Mouse (Mus musculus) limb, embryonic 12.5 days (tissue): ENCODE measurements around the gene Nol10. TPM values are rescaled to one million over a fixed set of nuclear protein-coding genes. Genes with fewer than 3 reads are reported as not detected.

Experiments used
- ATAC-seq: fragments of 200-750 bp; cut with Nextera tagmentation; 2 replicates; pipeline ENCODE4 v1.8.0; 2017; ENCODE audit warnings: low read depth, moderate TSS enrichment; ENCODE audit not compliant: insufficient number of reproducible peaks, insufficient read depth, low FRiP score, low TSS enrichment
- H3K27ac ChIP-seq: fragments of 300-500 bp; sonication (generic); 2 replicates; pipeline ENCODE4 v1.5.1; 2016; ENCODE audit warnings: mild to moderate bottlenecking, moderate library complexity
- H3K27me3 ChIP-seq: fragments of 300-500 bp; sonication (generic); 2 replicates; pipeline ENCODE4 v1.6.1; 2016; ENCODE audit warnings: mild to moderate bottlenecking, moderate library complexity
- H3K36me3 ChIP-seq: fragments of 300-500 bp; sonication (generic); 2 replicates; pipeline ENCODE4 v1.6.1; 2016; ENCODE audit warnings: mild to moderate bottlenecking, moderate library complexity
- H3K4me1 ChIP-seq: fragments of 300-500 bp; sonication (generic); replicated peaks from 2 replicates; pipeline ENCODE4 v1.6.1; 2016
- H3K4me2 ChIP-seq: fragments of 300-500 bp; sonication (generic); 2 replicates; pipeline ENCODE4 v1.6.1; 2016; ENCODE audit warnings: mild to moderate bottlenecking, moderate library complexity
- H3K4me3 ChIP-seq: fragments of 300-500 bp; sonication (generic); replicated peaks from 2 replicates; pipeline ENCODE4 v1.5.1; 2016; ENCODE audit warnings: mild to moderate bottlenecking
- H3K9ac ChIP-seq: fragments of 300-500 bp; sonication (generic); replicated peaks from 2 replicates; pipeline ENCODE4 v1.6.1; 2016; ENCODE audit warnings: mild to moderate bottlenecking, moderate library complexity
- H3K9me3 ChIP-seq: fragments of 300-500 bp; sonication (generic); 2 replicates; pipeline ENCODE4 v1.6.1; 2016; ENCODE audit warnings: mild to moderate bottlenecking, moderate library complexity
- WGBS: fragments of 180-500 bp; shearing (Covaris S2); methylation state at CpG from one replicate; pipeline ENCODE4 v1.1.7; 2016; 5-methylcytosine and 5-hydroxymethylcytosine counted together
- polyA plus RNA-seq: library from polyadenylated mRNA; unstranded; fragments of >200 nt; fragmentation: Nextera tagmentation; extraction: Ambion mirVana; gene quantifications from 2 replicates; pipeline ENCODE4 v1.2.1, GENCODE M21; 2016

Nol10 gene
- 30.8 and 33.5 TPM in 2 replicates for polyA plus RNA-seq

DNA sequence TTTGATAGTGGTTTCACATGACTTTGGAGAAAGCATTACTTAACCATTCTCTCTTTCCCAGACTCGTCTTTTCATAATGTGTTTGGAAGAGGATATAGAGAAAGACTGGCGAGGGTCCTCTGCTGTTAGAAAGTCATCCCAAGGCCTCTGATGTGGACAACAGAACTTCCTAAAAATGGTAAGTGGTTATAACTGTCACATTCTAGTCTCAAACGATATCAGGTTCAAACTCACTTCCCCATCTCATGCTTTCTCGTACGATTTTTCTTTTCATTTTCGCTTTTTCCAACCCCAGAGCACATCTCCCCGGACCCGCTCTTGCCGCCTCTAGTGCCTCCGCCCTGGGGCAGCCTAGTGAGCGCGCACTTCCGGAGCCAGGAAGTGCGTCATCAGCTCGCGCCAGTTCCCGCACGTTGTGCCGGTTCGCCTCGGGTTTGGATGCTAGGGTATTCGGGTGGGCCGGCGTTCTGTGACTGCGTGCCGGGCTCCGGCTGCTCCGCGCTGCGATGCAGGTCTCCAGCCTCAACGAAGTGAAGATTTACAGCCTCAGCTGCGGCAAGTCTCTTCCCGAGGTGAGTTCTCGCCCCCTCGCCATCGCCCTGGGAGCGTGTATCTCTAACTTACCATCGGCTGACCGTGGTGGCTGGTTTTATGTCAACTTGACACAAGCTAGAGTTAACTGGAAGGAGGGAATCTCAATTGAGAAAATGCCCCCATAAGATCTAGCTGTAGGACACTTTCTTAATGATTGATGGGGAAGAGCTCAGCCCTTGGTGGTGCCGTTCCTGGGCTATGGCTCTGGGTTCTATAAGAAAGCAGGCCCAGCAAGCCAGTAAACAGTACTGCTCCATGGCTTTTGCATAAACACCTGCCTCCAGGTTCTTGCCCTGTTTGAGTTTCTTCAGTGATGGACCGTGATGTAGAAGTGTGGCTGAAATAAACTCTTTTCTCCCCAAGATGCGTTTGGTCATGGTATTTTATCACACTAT is at the start of gene Nol10:
Gene Nol10, plus strand, starts transcription at position 411 of the 989 bp plus-strand sequence.
- Histone ChIP-seq H3K4me2 (peak within 1 kb of the TSS; percentile 87), H3K36me3 (peaks cover 23% of the 10 kb centered on the region), H3K27ac (0 out of 2 replicates have a peak within 1 kb of the TSS, but pooled peaks have one; percentile 36), H3K4me3 (peak within 1 kb of the TSS; percentile 80), H3K27me3 (no peaks in the 10 kb centered on the region), H3K9ac (peak within 1 kb of the TSS; percentile 73), H3K4me1 (peaks cover 13% of the 10 kb centered on the region), H3K9me3 (no peaks in the 10 kb centered on the region)
- under 1% methylated on average over 42 of the region's 42 CpGs for WGBS
- peak; percentile 95 for ATAC-seq

DNA sequence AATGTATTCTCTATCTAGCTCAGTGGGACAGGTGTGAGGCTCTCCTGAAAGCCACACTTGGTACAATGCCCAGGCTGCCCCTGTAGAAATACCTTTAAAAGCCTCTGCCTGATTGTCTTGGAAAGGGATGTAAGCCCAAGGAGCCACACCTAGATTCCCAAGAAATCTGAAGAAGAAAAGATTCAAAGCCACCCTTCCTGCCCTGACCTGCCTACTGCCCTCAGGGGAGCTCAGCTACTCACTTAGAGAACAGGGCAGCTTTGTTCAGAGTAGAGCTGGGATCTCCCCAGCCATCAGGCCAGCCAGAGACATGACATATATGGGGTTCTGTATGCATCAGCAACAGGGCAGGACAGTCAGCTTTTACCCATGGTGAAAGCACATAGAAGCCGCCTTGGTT is 48.4 kb upstream of the Nol10 start:
- Histone ChIP-seq H3K27ac (no peak overlapping the region), H3K36me3 (no peaks in the 10 kb centered on the region), H3K9ac (no peak overlapping the region), H3K9me3 (no peaks in the 10 kb centered on the region), H3K4me2 (no peak overlapping the region), H3K4me3 (no peak overlapping the region), H3K4me1 (no peaks in the 10 kb centered on the region), H3K27me3 (no peaks in the 10 kb centered on the region; the same call in 1 of the 2 replicates)
- 93% methylated on average over 1 of the region's 1 CpGs for WGBS
- no peak for ATAC-seq

DNA sequence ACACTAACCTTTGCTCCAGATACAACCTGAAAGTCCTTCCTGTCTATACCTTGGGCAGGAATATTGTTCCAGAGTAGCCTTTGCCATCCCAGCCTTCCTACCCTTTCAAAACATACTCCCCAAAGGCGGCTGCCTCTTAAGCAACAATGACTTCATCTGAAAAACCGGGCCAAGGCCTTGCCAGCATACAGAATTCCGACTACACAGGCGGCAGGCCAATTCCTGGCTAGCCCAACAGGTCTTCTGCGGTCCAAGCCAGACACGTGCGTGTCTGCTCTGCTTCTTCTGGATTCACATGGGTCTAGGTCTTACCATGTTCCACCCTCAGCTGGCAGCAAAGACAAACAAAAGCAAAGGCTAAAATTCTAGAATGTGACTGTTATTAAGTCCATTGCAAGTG is 42.8 kb upstream of the Nol10 start:
- no peaks in the 10 kb centered on the region; the same call in 1 of the 2 replicates for H3K27me3 ChIP-seq
- H3K9me3 ChIP-seq, result no peaks in the 10 kb centered on the region
- no peaks in the 10 kb centered on the region for H3K36me3 ChIP-seq
- no peak overlapping the region for H3K4me3 ChIP-seq
- H3K4me1 ChIP-seq, result no peaks in the 10 kb centered on the region
- WGBS, result 83% methylated on average over 7 of the region's 7 CpGs
- no peak overlapping the region for H3K27ac ChIP-seq
- ATAC-seq, result no peak
- H3K4me2 ChIP-seq, result no peak overlapping the region
- H3K9ac ChIP-seq, result no peak overlapping the region

DNA sequence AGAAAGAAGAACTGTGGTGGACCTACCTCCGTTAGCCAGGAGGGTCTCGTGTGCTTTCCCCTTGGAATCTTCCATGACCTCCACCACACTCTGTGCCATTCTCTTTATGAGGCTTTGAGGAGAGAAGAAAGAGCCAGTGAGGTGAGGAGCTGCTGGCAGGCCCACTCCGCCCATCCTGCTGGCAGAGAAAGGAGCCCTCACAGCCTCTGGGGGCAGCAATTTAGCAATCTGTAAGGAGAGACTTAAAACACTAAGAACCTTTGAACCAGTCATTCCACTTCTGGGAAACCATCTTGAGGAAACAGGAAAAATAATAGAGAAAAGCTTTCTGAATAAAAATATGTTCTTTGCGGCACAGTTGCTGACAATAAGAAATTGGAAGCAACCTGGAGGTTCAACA is 40.0 kb upstream of the Nol10 start:
- Histone ChIP-seq H3K4me1 (no peaks in the 10 kb centered on the region), H3K9ac (no peak overlapping the region), H3K36me3 (no peaks in the 10 kb centered on the region), H3K4me2 (no peak overlapping the region), H3K27ac (no peak overlapping the region), H3K4me3 (no peak overlapping the region), H3K9me3 (no peaks in the 10 kb centered on the region), H3K27me3 (no peaks in the 10 kb centered on the region)
- ATAC-seq, result no peak
- 58% methylated on average over 4 of the region's 4 CpGs for WGBS

- Histone ChIP-seq H3K9ac (no peak overlapping the region), H3K4me3 (no peak overlapping the region), H3K9me3 (no peaks in the 10 kb centered on the region), H3K4me1 (no peaks in the 10 kb centered on the region), H3K4me2 (no peak overlapping the region), H3K27ac (no peak overlapping the region), H3K27me3 (no peaks in the 10 kb centered on the region), H3K36me3 (no peaks in the 10 kb centered on the region)
- 76% methylated on average over 16 of the region's 16 CpGs for WGBS
- no peak for ATAC-seq
These were observed 37.1 kb upstream of the Nol10 start for GRCm38 (mm10) chr12:17310852-17311839.

DNA sequence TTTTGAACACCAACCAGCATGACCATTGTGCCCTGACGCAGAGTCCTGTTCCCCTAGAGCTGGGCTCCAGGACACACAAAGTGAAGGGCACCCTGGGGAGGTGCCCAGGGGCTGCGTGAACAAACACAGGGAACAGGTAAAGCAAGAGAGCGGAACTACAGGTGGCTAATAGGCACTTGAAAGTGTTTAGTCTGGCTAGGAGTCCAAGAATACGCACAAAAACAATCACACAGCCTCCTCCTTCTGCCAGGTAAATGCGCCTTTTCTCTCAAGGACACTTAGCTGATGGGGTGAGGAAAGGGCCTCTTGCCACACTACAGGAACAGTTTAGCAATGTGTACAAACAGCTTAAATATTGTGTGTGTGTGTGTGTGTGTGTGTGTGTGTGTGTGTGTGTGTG is 32.2 kb upstream of the Nol10 start:
- H3K9me3 ChIP-seq, result no peaks in the 10 kb centered on the region
- no peak overlapping the region for H3K4me2 ChIP-seq
- 84% methylated on average over 5 of the region's 5 CpGs for WGBS
- no peak for ATAC-seq
- no peaks in the 10 kb centered on the region for H3K4me1 ChIP-seq
- no peaks in the 10 kb centered on the region for H3K27me3 ChIP-seq
- H3K4me3 ChIP-seq, result no peak overlapping the region
- H3K27ac ChIP-seq, result no peak overlapping the region
- no peaks in the 10 kb centered on the region for H3K36me3 ChIP-seq
- H3K9ac ChIP-seq, result no peak overlapping the region

GRCm38 (mm10) chr12:17317970-17318369 is 30.3 kb upstream of the Nol10 start:
- ATAC-seq, result no peak
- Histone ChIP-seq H3K27ac (no peak overlapping the region), H3K27me3 (peaks cover 14% of the 10 kb centered on the region), H3K4me2 (no peak overlapping the region), H3K36me3 (no peaks in the 10 kb centered on the region), H3K4me1 (no peaks in the 10 kb centered on the region), H3K9me3 (no peaks in the 10 kb centered on the region), H3K9ac (no peak overlapping the region), H3K4me3 (no peak overlapping the region)
- 74% methylated on average over 4 of the region's 4 CpGs for WGBS

- Histone ChIP-seq H3K9me3 (no peaks in the 10 kb centered on the region), H3K9ac (no peak overlapping the region), H3K4me3 (no peak overlapping the region), H3K27me3 (peaks cover 18% of the 10 kb centered on the region), H3K4me1 (no peaks in the 10 kb centered on the region), H3K27ac (no peak overlapping the region), H3K4me2 (no peak overlapping the region), H3K36me3 (no peaks in the 10 kb centered on the region)
- WGBS, result 81% methylated on average over 3 of the region's 3 CpGs
- no peak for ATAC-seq
These were observed 29.8 kb upstream of the Nol10 start for GRCm38 (mm10) chr12:17318453-17318852.

GRCm38 (mm10) chr12:17324549-17325470 is 23.4 kb upstream of the Nol10 start:
- Histone ChIP-seq H3K9ac (peak overlapping the region; percentile 44), H3K4me1 (peaks cover 12% of the 10 kb centered on the region), H3K36me3 (no peaks in the 10 kb centered on the region), H3K9me3 (no peaks in the 10 kb centered on the region), H3K27ac (no peak overlapping the region), H3K4me2 (peak overlapping the region; percentile 85), H3K4me3 (peak overlapping the region; percentile 46), H3K27me3 (peaks cover 62% of the 10 kb centered on the region)
- no peak for ATAC-seq
- WGBS, result 4% methylated on average over 51 of the region's 51 CpGs

GRCm38 (mm10) chr12:17329259-17329658 is 19.0 kb upstream of the Nol10 start, which contains the start of gene Atp6v1c2:
TSS of gene Atp6v1c2 (minus strand) at chr12:17329359.
- Histone ChIP-seq H3K4me1 (peaks cover 10% of the 10 kb centered on the region), H3K27me3 (peaks cover 35% of the 10 kb centered on the region), H3K36me3 (no peaks in the 10 kb centered on the region), H3K4me3 (no peak within 1 kb of the TSS), H3K9me3 (no peaks in the 10 kb centered on the region), H3K9ac (no peak within 1 kb of the TSS), H3K4me2 (no peak within 1 kb of the TSS), H3K27ac (no peak within 1 kb of the TSS)
- no peak for ATAC-seq
- 75% methylated on average over 3 of the region's 3 CpGs for WGBS
